Mouse (Mus musculus): ENCODE results near the gene Cnbp. TPM values are rescaled to one million over a fixed set of nuclear protein-coding genes. Genes with fewer than 3 reads are reported as not detected.

Gene Cnbp
- polyA plus RNA-seq, 1 experiment from 2014 or later: 452 TPM

- Histone ChIP-seq H3K4me1 (ENCODE audit: insufficient read depth) (peaks cover 27% of the 10 kb centered on the region), H3K9me3 (ENCODE audit: low read length) (no peaks in the 10 kb centered on the region), H3K27ac (ENCODE audit: low read depth) (no peak overlapping the region), H3K4me2 (ENCODE audit: low read depth, low read length) (no peak overlapping the region), H3K4me3 (ENCODE audit: low read depth, low read length) (no peak overlapping the region), H3K27me3 (ENCODE audit: insufficient read depth, low read length) (no peaks in the 10 kb centered on the region), H3K36me3 (replicated peaks; ENCODE audit: insufficient read depth, low read length) (no peaks in the 10 kb centered on the region), H3K9ac (replicated peaks) (no peak overlapping the region)
- DNase-seq (no peak), ATAC-seq (0 out of 2 replicates have a peak, but pooled peaks have one; percentile 28)
- WGBS (ENCODE audit: insufficient replicate concordance): 64% methylated on average over 6 of the region's 6 CpGs
- TF ChIP-seq CTCF (IDR thresholded peaks at IDR 0.05; ENCODE audit: low read depth): no peak
- no peak for TF ChIP-seq EP300 (IDR thresholded peaks at IDR 0.05; ENCODE audit: low read depth)
These were observed 15.3 kb upstream of the Cnbp start for GRCm38 (mm10) chr6:87866211-87866610.

DNA sequence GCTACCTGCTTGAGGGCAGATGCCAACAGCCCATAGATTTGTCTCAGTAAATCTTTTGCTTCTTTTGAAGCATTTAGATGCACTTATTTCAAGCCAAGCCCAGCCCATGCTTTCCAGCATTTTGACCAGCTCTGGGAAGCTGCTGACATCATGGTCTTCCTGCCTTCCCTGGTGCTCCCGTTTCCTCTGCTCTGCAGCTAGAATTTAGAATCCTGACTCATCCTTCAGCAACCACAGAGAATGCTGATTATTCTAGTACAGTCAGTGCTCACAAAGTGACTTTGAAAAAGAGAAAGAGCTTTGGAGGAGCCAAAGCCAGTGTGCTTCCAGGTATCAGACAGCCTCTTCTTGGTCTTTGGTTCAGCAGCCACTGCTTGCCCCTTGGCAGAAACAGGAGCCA, 6.2 kb upstream of the Cnbp start:
- Histone ChIP-seq H3K4me2 (ENCODE audit: low read depth, low read length) (no peak overlapping the region), H3K9me3 (ENCODE audit: low read length) (no peaks in the 10 kb centered on the region), H3K36me3 (replicated peaks; ENCODE audit: insufficient read depth, low read length) (no peaks in the 10 kb centered on the region), H3K4me3 (ENCODE audit: low read depth, low read length) (no peak overlapping the region), H3K4me1 (ENCODE audit: insufficient read depth) (no peaks in the 10 kb centered on the region), H3K9ac (replicated peaks) (no peak overlapping the region), H3K27ac (ENCODE audit: low read depth) (no peak overlapping the region), H3K27me3 (ENCODE audit: insufficient read depth, low read length) (no peaks in the 10 kb centered on the region)
- ATAC-seq (no peak), DNase-seq (no peak)
- TF ChIP-seq CTCF (IDR thresholded peaks at IDR 0.05; ENCODE audit: low read depth): no peak
- TF ChIP-seq EP300 (IDR thresholded peaks at IDR 0.05; ENCODE audit: low read depth): no peak
- WGBS (ENCODE audit: insufficient replicate concordance): 34% methylated on average over 1 of the region's 1 CpGs

GRCm38 (mm10) chr6:87853446-87853845, 2.5 kb upstream of the Cnbp start:
- Histone ChIP-seq H3K27me3 (ENCODE audit: insufficient read depth, low read length) (no peaks in the 10 kb centered on the region), H3K36me3 (replicated peaks; ENCODE audit: insufficient read depth, low read length) (peaks cover 3% of the 10 kb centered on the region; the same call in 1 of the 2 replicates), H3K9ac (replicated peaks) (no peak overlapping the region), H3K27ac (ENCODE audit: low read depth) (no peak overlapping the region), H3K4me3 (ENCODE audit: low read depth, low read length) (no peak overlapping the region), H3K4me2 (ENCODE audit: low read depth, low read length) (no peak overlapping the region), H3K4me1 (ENCODE audit: insufficient read depth) (peaks cover 12% of the 10 kb centered on the region), H3K9me3 (ENCODE audit: low read length) (no peaks in the 10 kb centered on the region)
- TF ChIP-seq EP300 (IDR thresholded peaks at IDR 0.05; ENCODE audit: low read depth): no peak
- no peak for TF ChIP-seq CTCF (IDR thresholded peaks at IDR 0.05; ENCODE audit: low read depth)
- no peak for DNase-seq
- 72% methylated on average over 4 of the region's 4 CpGs for WGBS (ENCODE audit: insufficient replicate concordance)
- ATAC-seq: no peak

- no peak overlapping the region for H3K4me3 ChIP-seq (ENCODE audit: low read depth, low read length)
- H3K9ac ChIP-seq (replicated peaks): no peak overlapping the region
- H3K4me2 ChIP-seq (ENCODE audit: low read depth, low read length): peak overlapping the region; percentile 94; the same call in 1 of the 2 replicates
These were observed 965 bp upstream of the Cnbp start for GRCm38 (mm10) chr6:87851871-87852270.

DNA sequence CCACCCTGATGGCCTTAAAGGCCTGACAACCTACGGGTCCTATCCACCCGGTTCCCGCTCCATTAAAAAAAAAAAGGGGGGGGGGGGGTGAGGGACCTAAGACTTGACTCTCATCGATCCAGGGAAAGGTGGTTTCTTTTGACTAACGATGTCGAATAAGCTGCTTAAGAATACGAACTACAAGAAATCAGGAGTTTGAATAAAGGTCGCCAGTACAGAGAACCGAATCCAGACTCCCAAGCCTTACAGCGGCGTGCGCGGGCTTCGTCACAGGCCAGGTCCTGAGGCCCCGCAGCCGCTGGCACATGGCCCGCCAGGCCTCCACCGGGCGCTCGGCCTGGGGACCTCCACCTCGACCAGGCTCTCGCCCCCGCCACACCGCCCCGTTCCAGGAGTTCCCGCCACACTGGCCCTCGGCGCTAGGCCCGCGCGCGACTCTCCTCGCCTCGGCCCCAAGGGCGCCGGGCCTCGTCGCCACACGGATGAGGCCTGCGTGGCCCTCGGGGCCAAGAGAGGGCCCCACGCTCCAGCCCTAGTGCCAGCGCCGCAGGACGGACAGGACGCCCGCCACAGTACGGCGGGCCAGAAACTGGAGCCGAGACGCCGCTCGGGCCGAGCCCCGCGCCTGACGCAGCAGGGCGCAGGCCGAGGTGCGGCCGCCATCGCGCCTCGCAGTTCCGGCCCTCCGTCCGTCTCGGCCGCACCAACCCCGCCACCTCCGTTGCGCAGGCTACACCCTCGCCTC, 579 bp downstream of the Cnbp start:
- peaks cover 30% of the 10 kb centered on the region for H3K36me3 ChIP-seq (replicated peaks; ENCODE audit: insufficient read depth, low read length)
- H3K9ac ChIP-seq (replicated peaks): peak overlapping the region; percentile 100
- peak; percentile 59 for ATAC-seq
- peak overlapping the region; percentile 99 for H3K4me3 ChIP-seq (ENCODE audit: low read depth, low read length)
- H3K4me2 ChIP-seq (ENCODE audit: low read depth, low read length): peak overlapping the region; percentile 94
- no peaks in the 10 kb centered on the region for H3K9me3 ChIP-seq (ENCODE audit: low read length)
- TF ChIP-seq EP300 (IDR thresholded peaks at IDR 0.05; ENCODE audit: low read depth) (no peak), CTCF (IDR thresholded peaks at IDR 0.05; ENCODE audit: low read depth) (no peak)
- H3K27me3 ChIP-seq (ENCODE audit: insufficient read depth, low read length): no peaks in the 10 kb centered on the region
- H3K27ac ChIP-seq (ENCODE audit: low read depth): peak overlapping the region; percentile 99
- WGBS (ENCODE audit: insufficient replicate concordance): 2% methylated on average over 61 of the region's 73 CpGs
- H3K4me1 ChIP-seq (ENCODE audit: insufficient read depth): peaks cover 28% of the 10 kb centered on the region
- peak; percentile 68 for DNase-seq

More at GRCm38 (mm10) chr6:87851871-87852270, 965 bp upstream of the Cnbp start:
- TF ChIP-seq CTCF (IDR thresholded peaks at IDR 0.05; ENCODE audit: low read depth) (no peak), EP300 (IDR thresholded peaks at IDR 0.05; ENCODE audit: low read depth) (no peak)
- ATAC-seq (no peak), DNase-seq (no peak)
- H3K27me3 ChIP-seq (ENCODE audit: insufficient read depth, low read length): no peaks in the 10 kb centered on the region
- H3K4me1 ChIP-seq (ENCODE audit: insufficient read depth): peaks cover 25% of the 10 kb centered on the region
- no peak overlapping the region for H3K27ac ChIP-seq (ENCODE audit: low read depth)
- no peaks in the 10 kb centered on the region for H3K9me3 ChIP-seq (ENCODE audit: low read length)
- WGBS (ENCODE audit: insufficient replicate concordance): 79% methylated on average over 6 of the region's 6 CpGs
- H3K36me3 ChIP-seq (replicated peaks; ENCODE audit: insufficient read depth, low read length): peaks cover 18% of the 10 kb centered on the region

- ATAC-seq (no peak), DNase-seq (peak; percentile 67)
- H3K27me3 ChIP-seq (ENCODE audit: insufficient read depth, low read length): no peaks in the 10 kb centered on the region
- TF ChIP-seq EP300 (IDR thresholded peaks at IDR 0.05; ENCODE audit: low read depth) (peak; percentile 32; the same call in 1 of the 2 replicates), CTCF (IDR thresholded peaks at IDR 0.05; ENCODE audit: low read depth) (no peak)
- H3K4me3 ChIP-seq (ENCODE audit: low read depth, low read length): peak overlapping the region; percentile 99
- 0% methylated on average over 8 of the region's 8 CpGs for whole genome bisulfite sequencing (ENCODE audit: insufficient replicate concordance)
- peaks cover 36% of the 10 kb centered on the region for H3K36me3 ChIP-seq (replicated peaks; ENCODE audit: insufficient read depth, low read length)
- peaks cover 28% of the 10 kb centered on the region for H3K4me1 ChIP-seq (ENCODE audit: insufficient read depth)
- H3K9me3 ChIP-seq (ENCODE audit: low read length): no peaks in the 10 kb centered on the region
- peak overlapping the region; percentile 100 for H3K9ac ChIP-seq (replicated peaks)
- H3K27ac ChIP-seq (ENCODE audit: low read depth): peak overlapping the region; percentile 99
- peak overlapping the region; percentile 94 for H3K4me2 ChIP-seq (ENCODE audit: low read depth, low read length)
These were observed 1.1 kb downstream of the Cnbp start for GRCm38 (mm10) chr6:87849780-87850154.
